Mouse (Mus musculus): Measurements from ENCODE around the gene Tssk3.
"Not testable (repeated sequence)": the region's sequence is repeated elsewhere in the genome, so short reads cannot be mapped to it uniquely, and the experiment has no call there.

Gene Tssk3

GRCm38 (mm10) chr4:129490972-129491880 lies at the start of gene Tssk3, which contains the start of gene Fam229a:
TSS of gene Tssk3 (minus strand) at chr4:129491022.
TSS of gene Fam229a (plus strand) at chr4:129491190.
- peak; percentile 92 for DNase-seq

- no peak for DNase-seq
These were observed 49.2 kb upstream of the Tssk3 start for GRCm38 (mm10) chr4:129540012-129540411.

- DNase-seq, result not testable (repeated sequence)
These were observed 38.1 kb upstream of the Tssk3 start for GRCm38 (mm10) chr4:129528901-129529300.

- DNase-seq, result no peak
These were observed 35.1 kb upstream of the Tssk3 start for GRCm38 (mm10) chr4:129525889-129526288.

GRCm38 (mm10) chr4:129525338-129525737 lies 34.5 kb upstream of the Tssk3 start:
- DNase-seq, result no peak

- DNase-seq, result no peak
These were observed 27.7 kb upstream of the Tssk3 start for GRCm38 (mm10) chr4:129518519-129518918.

- no peak for DNase-seq
These were observed 26.1 kb upstream of the Tssk3 start for GRCm38 (mm10) chr4:129516925-129517324.

- peak; percentile 97 for DNase-seq
These were observed 23.6 kb upstream of the Tssk3 start for GRCm38 (mm10) chr4:129514300-129514898.

GRCm38 (mm10) chr4:129513891-129514290 lies 23.1 kb upstream of the Tssk3 start:
- DNase-seq, result no peak

GRCm38 (mm10) chr4:129513086-129513767 lies 22.4 kb upstream of the Tssk3 start, which contains the start of gene Marcksl1:
TSS of gene Marcksl1 (plus strand) at chr4:129513581.
- DNase-seq, result peak; percentile 99

GRCm38 (mm10) chr4:129511413-129512096 lies 20.7 kb upstream of the Tssk3 start:
- peak; percentile 87 for DNase-seq

GRCm38 (mm10) chr4:129510723-129511412 lies 20.0 kb upstream of the Tssk3 start:
- DNase-seq, result no peak

GRCm38 (mm10) chr4:129509650-129510049 lies 18.8 kb upstream of the Tssk3 start:
- no peak for DNase-seq

- peak; percentile 90 for DNase-seq
These were observed 18.2 kb upstream of the Tssk3 start for GRCm38 (mm10) chr4:129508834-129509600.

- DNase-seq, result peak; percentile 93
These were observed 17.4 kb upstream of the Tssk3 start for GRCm38 (mm10) chr4:129508237-129508515.

- peak; percentile 91 for DNase-seq
These were observed 16.8 kb upstream of the Tssk3 start for GRCm38 (mm10) chr4:129507434-129508236.

GRCm38 (mm10) chr4:129505511-129505910 lies 14.7 kb upstream of the Tssk3 start:
- no peak for DNase-seq

- peak; percentile 93 for DNase-seq
These were observed 12.2 kb upstream of the Tssk3 start for GRCm38 (mm10) chr4:129502901-129503444.

GRCm38 (mm10) chr4:129502327-129502888 lies 11.6 kb upstream of the Tssk3 start:
- DNase-seq, result no peak
